Mouse (Mus musculus) forebrain, postnatal 0 days (tissue): ENCODE data around the gene Tcf7. TPM values are rescaled to one million over a fixed set of nuclear protein-coding genes. Genes with fewer than 3 reads are reported as not detected.

Experiments used
- ATAC-seq: fragments of 200-750 bp; cut with Nextera tagmentation; 2 replicates; pipeline ENCODE4 v1.8.0; 2017; ENCODE audit warnings: mild to moderate bottlenecking, moderate library complexity
- DNase-seq: peaks from one replicate; pipeline ENCODE4 v3.0.0-alpha.2; 2015
- H3K27ac ChIP-seq: fragments of 300-500 bp; sonication (generic); 2 replicates; pipeline ENCODE4 v1.5.1; 2014; ENCODE audit warnings: low read depth, mild to moderate bottlenecking, antibody characterized with exemption, low read length, moderate library complexity, mixed read lengths
- H3K27me3 ChIP-seq: fragments of 300-500 bp; sonication (generic); 2 replicates; pipeline ENCODE4 v1.6.1; 2014; ENCODE audit warnings: mild to moderate bottlenecking, low read length, mixed read lengths; ENCODE audit not compliant: insufficient read depth
- H3K36me3 ChIP-seq: fragments of 300-500 bp; sonication (generic); 2 replicates; pipeline ENCODE4 v1.6.1; 2014; ENCODE audit warnings: mild to moderate bottlenecking, moderate library complexity; ENCODE audit not compliant: insufficient read depth
- H3K4me1 ChIP-seq: fragments of 300-500 bp; sonication (generic); 2 replicates; pipeline ENCODE4 v1.6.1; 2014; ENCODE audit warnings: antibody characterized with exemption; ENCODE audit not compliant: insufficient read depth
- H3K4me2 ChIP-seq: fragments of 300-500 bp; sonication (generic); 2 replicates; pipeline ENCODE4 v1.6.1; 2014; ENCODE audit warnings: low read depth, mild to moderate bottlenecking, moderate library complexity
- H3K4me3 ChIP-seq: fragments of 300-500 bp; sonication (generic); 2 replicates; pipeline ENCODE4 v1.5.1; 2014; ENCODE audit warnings: low read depth, low read length, mixed read lengths
- H3K9ac ChIP-seq: fragments of 300-500 bp; sonication (generic); 2 replicates; pipeline ENCODE4 v1.6.1; 2014; ENCODE audit warnings: mild to moderate bottlenecking
- H3K9me3 ChIP-seq: fragments of 300-500 bp; sonication (generic); 2 replicates; pipeline ENCODE4 v1.6.1; 2016; ENCODE audit warnings: low read length
- CTCF ChIP-seq: sonication (generic); IDR thresholded peaks from 2 replicates; pipeline ENCODE4 v1.5.1; 2016; ENCODE audit warnings: antibody characterized with exemption, control low read depth, low read depth
- WGBS: fragments of 180-500 bp; shearing (Covaris S2); extraction: QIAGEN DNeasy Blood & Tissue Kit; methylation state at CpG from one replicate; pipeline ENCODE4 v1.1.7; 2014; 5-methylcytosine and 5-hydroxymethylcytosine counted together
- polyA plus RNA-seq: library from polyadenylated mRNA; unstranded; fragments of >200 nt; fragmentation: Nextera tagmentation; extraction: Ambion mirVana; gene quantifications from 2 replicates; pipeline ENCODE4 v1.2.1, GENCODE M21; 2015
- total RNA-seq: library from RNA; depleted of rRNA; stranded (reverse); fragments of >200 nt; gene quantifications from 2 replicates; pipeline ENCODE4 v1.2.3, GENCODE M21; 2014

Tcf7 gene
- total and polyA plus RNA-seq, 2 experiments from 2014 or later, result 2.3 to 4.4 TPM

DNA sequence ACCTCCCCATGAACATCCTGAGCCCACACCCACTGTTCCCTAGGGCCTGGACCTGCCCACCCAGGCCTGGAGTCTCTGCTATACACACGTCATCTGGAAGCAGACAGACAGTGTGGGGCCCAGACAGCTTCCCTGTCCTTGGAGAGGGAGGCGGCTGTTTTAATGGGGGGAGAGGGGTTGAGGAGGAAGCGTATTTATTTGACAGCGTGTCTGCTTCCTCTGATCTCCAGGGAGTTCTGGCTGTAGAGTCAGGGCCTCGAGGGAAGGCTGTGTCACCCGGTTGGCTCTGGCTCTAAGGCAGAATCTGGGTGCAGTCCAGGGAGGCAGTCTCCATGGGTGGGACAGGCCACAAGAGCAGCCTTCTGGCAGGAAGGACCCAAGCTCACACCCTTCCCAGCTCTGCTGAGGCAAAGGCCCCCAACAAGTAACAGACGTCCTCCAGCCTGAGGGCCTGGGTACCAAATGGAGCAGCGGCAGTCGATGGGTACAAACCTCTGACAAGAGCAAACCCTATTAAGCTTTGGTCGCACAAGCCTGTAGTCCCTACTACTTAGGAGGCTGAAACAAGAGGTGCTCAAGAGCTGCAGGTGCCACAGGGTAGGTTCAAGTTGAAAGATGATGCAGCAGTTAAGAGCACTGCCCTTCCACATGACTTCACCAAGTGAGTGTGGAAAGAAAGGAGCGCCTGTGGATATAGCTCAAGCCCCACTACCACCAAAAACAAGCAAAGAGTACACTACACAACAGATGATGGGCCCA is 9.5 kb downstream of the Tcf7 start:
- ATAC-seq (no peak), DNase-seq (no peak)
- WGBS, result 76% methylated on average over 11 of the region's 11 CpGs
- no peak overlapping the region for H3K4me2 ChIP-seq
- H3K4me1 ChIP-seq, result no peaks in the 10 kb centered on the region
- H3K36me3 ChIP-seq, result no peaks in the 10 kb centered on the region
- no peaks in the 10 kb centered on the region for H3K9me3 ChIP-seq
- no peak overlapping the region for H3K27ac ChIP-seq
- no peak overlapping the region for H3K9ac ChIP-seq
- no peak overlapping the region for H3K4me3 ChIP-seq
- no peak for TF ChIP-seq CTCF
- no peaks in the 10 kb centered on the region for H3K27me3 ChIP-seq

GRCm38 (mm10) chr11:52272619-52273018 is 10.2 kb downstream of the Tcf7 start:
- no peak for TF ChIP-seq CTCF
- H3K9ac ChIP-seq, result no peak overlapping the region
- 67% methylated on average over 6 of the region's 6 CpGs for whole genome bisulfite sequencing
- H3K27ac ChIP-seq, result no peak overlapping the region
- no peak overlapping the region for H3K4me2 ChIP-seq
- no peak overlapping the region for H3K4me3 ChIP-seq
- H3K27me3 ChIP-seq, result no peaks in the 10 kb centered on the region
- H3K9me3 ChIP-seq, result no peaks in the 10 kb centered on the region
- ATAC-seq (no peak), DNase-seq (no peak)
- H3K36me3 ChIP-seq, result no peaks in the 10 kb centered on the region
- no peaks in the 10 kb centered on the region for H3K4me1 ChIP-seq

GRCm38 (mm10) chr11:52271765-52272495 is 10.9 kb downstream of the Tcf7 start:
- Histone ChIP-seq H3K4me1 (no peaks in the 10 kb centered on the region), H3K36me3 (no peaks in the 10 kb centered on the region), H3K4me2 (no peak overlapping the region), H3K27me3 (no peaks in the 10 kb centered on the region), H3K9ac (no peak overlapping the region), H3K27ac (no peak overlapping the region), H3K9me3 (no peaks in the 10 kb centered on the region), H3K4me3 (no peak overlapping the region)
- TF ChIP-seq CTCF, result no peak
- ATAC-seq (no peak), DNase-seq (no peak)
- WGBS, result 82% methylated on average over 8 of the region's 8 CpGs

GRCm38 (mm10) chr11:52269841-52270240 is 13.0 kb downstream of the Tcf7 start:
- WGBS, result 66% methylated on average over 6 of the region's 6 CpGs

GRCm38 (mm10) chr11:52268104-52268835 is 14.5 kb downstream of the Tcf7 start:
- Histone ChIP-seq H3K27me3 (no peaks in the 10 kb centered on the region), H3K36me3 (no peaks in the 10 kb centered on the region), H3K4me3 (no peak overlapping the region), H3K4me1 (no peaks in the 10 kb centered on the region), H3K9ac (no peak overlapping the region), H3K9me3 (no peaks in the 10 kb centered on the region), H3K27ac (no peak overlapping the region), H3K4me2 (no peak overlapping the region)
- 68% methylated on average over 7 of the region's 7 CpGs for WGBS
- ATAC-seq (no peak), DNase-seq (no peak)
- no peak for TF ChIP-seq CTCF

More at GRCm38 (mm10) chr11:52269841-52270240, 13.0 kb downstream of the Tcf7 start:
- DNase-seq, result no peak
- H3K27ac ChIP-seq, result no peak overlapping the region
- no peaks in the 10 kb centered on the region for H3K9me3 ChIP-seq
- ATAC-seq, result no peak
- H3K9ac ChIP-seq, result no peak overlapping the region
- no peaks in the 10 kb centered on the region for H3K36me3 ChIP-seq
- H3K27me3 ChIP-seq, result no peaks in the 10 kb centered on the region
- no peak overlapping the region for H3K4me3 ChIP-seq
- no peak for TF ChIP-seq CTCF
- no peak overlapping the region for H3K4me2 ChIP-seq
- H3K4me1 ChIP-seq, result no peaks in the 10 kb centered on the region

DNA sequence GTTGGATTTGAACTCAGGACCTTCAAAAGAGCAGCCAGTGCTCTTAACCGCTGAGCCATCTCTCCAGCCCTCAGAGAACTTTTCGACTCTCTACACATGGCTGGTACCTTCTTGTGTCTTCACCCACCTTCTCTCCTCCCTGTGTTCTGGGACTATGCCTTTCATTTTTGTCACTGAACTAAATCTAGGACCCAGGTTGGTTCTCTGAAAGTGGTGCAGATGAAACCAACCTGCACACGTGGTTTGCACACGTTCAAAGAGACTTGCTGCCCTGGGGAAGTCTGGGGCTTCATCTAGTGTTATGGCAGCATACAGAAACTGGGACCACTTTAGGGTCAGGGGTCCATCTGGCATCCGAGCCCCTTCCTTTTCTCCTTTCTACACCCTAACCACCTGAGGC is 15.5 kb downstream of the Tcf7 start:
- ATAC-seq (no peak), DNase-seq (no peak)
- Histone ChIP-seq H3K27ac (no peak overlapping the region), H3K4me1 (no peaks in the 10 kb centered on the region), H3K4me2 (no peak overlapping the region), H3K27me3 (no peaks in the 10 kb centered on the region), H3K4me3 (no peak overlapping the region), H3K9ac (no peak overlapping the region), H3K36me3 (no peaks in the 10 kb centered on the region), H3K9me3 (no peaks in the 10 kb centered on the region)
- TF ChIP-seq CTCF, result no peak
- 92% methylated on average over 5 of the region's 5 CpGs for WGBS
